8 mouse cellular contexts compared by ENCODE assay signal in the genomic region with DNA sequence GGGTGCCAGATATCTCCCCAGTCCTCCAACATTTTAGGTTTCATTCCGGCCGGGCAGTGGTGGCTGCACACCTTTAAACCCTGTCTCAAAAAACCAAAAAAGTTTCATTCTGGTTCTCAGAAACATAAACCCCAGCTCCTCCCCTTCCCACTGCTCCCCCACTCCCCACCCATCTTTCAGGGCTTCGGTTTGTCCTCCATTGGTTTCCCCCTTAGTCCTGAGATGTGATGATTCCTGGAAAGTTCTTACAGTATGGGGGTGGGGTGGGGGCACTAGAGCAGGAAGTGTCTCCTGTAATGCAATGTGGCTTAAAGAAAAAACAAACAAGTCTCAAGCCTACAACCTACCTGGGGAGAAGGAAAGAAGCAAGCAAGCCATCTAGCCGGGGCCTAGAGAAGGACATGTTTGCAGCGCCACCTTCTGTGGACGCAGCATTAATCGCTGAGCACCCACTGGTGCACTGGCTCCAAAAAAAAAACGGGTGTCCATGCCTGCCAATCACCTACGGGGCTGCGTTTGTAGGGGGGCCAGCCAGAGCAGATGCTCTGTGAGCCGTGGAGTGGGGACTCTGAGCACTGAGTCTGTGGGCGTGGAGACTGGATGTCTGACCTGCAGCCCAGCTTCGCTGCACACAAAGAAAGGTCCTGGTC. TPM values are rescaled to one million over a fixed set of nuclear protein-coding genes. Genes with fewer than 3 reads are reported as not detected.
A peak's percentile ranks its signal among the peaks of the same experiment; 100 is the strongest.
DNase-seq lines count a peak whose midpoint lies in the region; ATAC-seq and TF ChIP-seq lines count a peak whose summit lies in the region.

No protein-coding gene starts in this region.

- peaks cover 2% of the 10 kb centered on the region; the same call in 1 of the 2 replicates for H3K4me1 ChIP-seq in thymus, adult 2 months (replicated peaks; ENCODE audit: control insufficient read depth, insufficient read depth, low read length)
- H3K4me1 ChIP-seq in limb, embryonic 12.5 days (replicated peaks) = peaks cover 6% of the 10 kb centered on the region; the same call in 1 of the 2 replicates
- peaks cover 7% of the 10 kb centered on the region for H3K4me1 ChIP-seq in midbrain, embryonic 13.5 days (replicated peaks)

- H3K36me3 ChIP-seq in thymus, adult 2 months (ENCODE audit: control insufficient read depth, insufficient read depth, low read length) = peaks cover 19% of the 10 kb centered on the region
- H3K36me3 ChIP-seq in limb, embryonic 12.5 days = peaks cover 34% of the 10 kb centered on the region
- H3K36me3 ChIP-seq in midbrain, embryonic 13.5 days = peaks cover 32% of the 10 kb centered on the region

- peak; percentile 30 for DNase-seq in thymus, adult 2 months
- DNase-seq in thymus, adult 18-20 months = no peak
- peak; percentile 68 to 69 for DNase-seq in cerebellum, postnatal 36 days
- peak; percentile 49 for DNase-seq in heart, postnatal 4 days
- DNase-seq in right cerebral cortex, postnatal 36 days (ENCODE audit: low spot score in 2 of 2) = no peak

- H3K27me3 ChIP-seq in thymus, adult 2 months (ENCODE audit: control insufficient read depth, insufficient read depth, low read length) = no peaks in the 10 kb centered on the region
- H3K27me3 ChIP-seq in limb, embryonic 12.5 days = no peaks in the 10 kb centered on the region
- H3K27me3 ChIP-seq in midbrain, embryonic 13.5 days = no peaks in the 10 kb centered on the region

- H3K4me3 ChIP-seq in thymus, adult 2 months (ENCODE audit: control insufficient read depth, insufficient read depth, low read length) = no peak overlapping the region
- H3K4me3 ChIP-seq in limb, embryonic 12.5 days (replicated peaks) = no peak overlapping the region; the same call in 1 of the 2 replicates
- 0 out of 2 replicates have a peak overlapping the region, but pooled peaks have one; percentile 13 for H3K4me3 ChIP-seq in midbrain, embryonic 13.5 days (replicated peaks)

- H3K4me2 ChIP-seq in limb, embryonic 12.5 days = peak overlapping the region; percentile 17
- H3K4me2 ChIP-seq in midbrain, embryonic 13.5 days (replicated peaks) = peak overlapping the region; percentile 41

- no peak overlapping the region for H3K27ac ChIP-seq in thymus, adult 2 months (ENCODE audit: control insufficient read depth, insufficient read depth, low read length)
- H3K27ac ChIP-seq in limb, embryonic 12.5 days = no peak overlapping the region
- H3K27ac ChIP-seq in midbrain, embryonic 13.5 days = peak overlapping the region; percentile 40

- no peak for TF ChIP-seq POLR2A in thymus, adult 2 months (IDR thresholded peaks at IDR 0.05; ENCODE audit: control insufficient read depth, extremely low read depth, insufficient read depth, low read length, poor library complexity)

- peak overlapping the region; percentile 45; the same call in 1 of the 2 replicates for H3K9ac ChIP-seq in limb, embryonic 12.5 days (replicated peaks)
- H3K9ac ChIP-seq in midbrain, embryonic 13.5 days (replicated peaks) = peak overlapping the region; percentile 61

- ATAC-seq in limb, embryonic 12.5 days (ENCODE audit: insufficient number of reproducible peaks, insufficient read depth, low FRiP score, low TSS enrichment, low read depth) = no peak
- ATAC-seq in midbrain, embryonic 13.5 days = peak; percentile 35
- ATAC-seq in activated CD4-positive, CD25-positive, alpha-beta regulatory T cell, adult 4 months = no peak

- 24% methylated on average over 13 of the region's 13 CpGs for WGBS in thymus, adult 2 months
- WGBS in limb, embryonic 12.5 days = 35% methylated on average over 13 of the region's 13 CpGs
- 19% methylated on average over 13 of the region's 13 CpGs for whole genome bisulfite sequencing in midbrain, embryonic 13.5 days

- 0 out of 2 replicates have a peak, but pooled peaks have one; percentile 12 for TF ChIP-seq CTCF in thymus, adult 2 months (IDR thresholded peaks at IDR 0.05; ENCODE audit: borderline replicate concordance, control insufficient read depth, extremely low read depth, insufficient read depth, low read length, poor library complexity)

- H3K9me3 ChIP-seq in limb, embryonic 12.5 days = no peaks in the 10 kb centered on the region
- no peaks in the 10 kb centered on the region for H3K9me3 ChIP-seq in midbrain, embryonic 13.5 days

RNA-seq across cellular contexts. Expression of a gene that starts 2.2 kb away (rescaled TPM):
- polyA plus RNA-seq in thymus, adult 2 months (2012; rRNA removed) = 0.27 TPM in 1 of 2 replicates, not detected in the other
- total RNA-seq in heart, postnatal 4 days (2021) = not detected
- not detected in 2 replicates for polyA plus RNA-seq in limb, embryonic 12.5 days (2016; fragmentation: Nextera tagmentation; extraction: Ambion mirVana)
- polyA plus RNA-seq in midbrain, embryonic 13.5 days (2015; fragmentation: Nextera tagmentation; extraction: Ambion mirVana) = not detected in 2 replicates
- polyA plus RNA-seq in activated CD4-positive, CD25-positive, alpha-beta regulatory T cell, adult 4 months (2017; shearing (Covaris generic)) = not detected

RNA-seq across cellular contexts. Expression of a gene that starts 9.4 kb away (rescaled TPM):
- polyA plus RNA-seq in thymus, adult 2 months (2012; rRNA removed) = 5.9 and 8.3 TPM in 2 replicates
- total RNA-seq in heart, postnatal 4 days (2021) = under 1 TPM; 0.52 to 0.62 TPM
- polyA plus RNA-seq in limb, embryonic 12.5 days (2016; fragmentation: Nextera tagmentation; extraction: Ambion mirVana) = 1.1 and 1.3 TPM in 2 replicates
- polyA plus RNA-seq in midbrain, embryonic 13.5 days (2015; fragmentation: Nextera tagmentation; extraction: Ambion mirVana) = 1.4 and 1.7 TPM in 2 replicates
- polyA plus RNA-seq in activated CD4-positive, CD25-positive, alpha-beta regulatory T cell, adult 4 months (2017; shearing (Covaris generic)) = 1 to 10 TPM; 1.9 to 2.4 TPM

RNA-seq across cellular contexts. Expression of a gene that starts 15.4 kb away (rescaled TPM):
- 35.2 and 37.8 TPM in 2 replicates for polyA plus RNA-seq in thymus, adult 2 months (2012; rRNA removed)
- 1 to 10 TPM; 6.0 to 6.2 TPM for total RNA-seq in heart, postnatal 4 days (2021)
- 22.4 and 23.7 TPM in 2 replicates for polyA plus RNA-seq in limb, embryonic 12.5 days (2016; fragmentation: Nextera tagmentation; extraction: Ambion mirVana)
- polyA plus RNA-seq in midbrain, embryonic 13.5 days (2015; fragmentation: Nextera tagmentation; extraction: Ambion mirVana) = 27.1 and 30.4 TPM in 2 replicates
- 10 to 100 TPM; 60.4 to 70.2 TPM for polyA plus RNA-seq in activated CD4-positive, CD25-positive, alpha-beta regulatory T cell, adult 4 months (2017; shearing (Covaris generic))

RNA-seq across cellular contexts. Expression of a gene that starts 16.0 kb away (rescaled TPM):
- polyA plus RNA-seq in thymus, adult 2 months (2012; rRNA removed) = 500 and 515 TPM in 2 replicates
- 100 to 1,000 TPM; 189 to 196 TPM for total RNA-seq in heart, postnatal 4 days (2021)
- 266 and 270 TPM in 2 replicates for polyA plus RNA-seq in limb, embryonic 12.5 days (2016; fragmentation: Nextera tagmentation; extraction: Ambion mirVana)
- polyA plus RNA-seq in midbrain, embryonic 13.5 days (2015; fragmentation: Nextera tagmentation; extraction: Ambion mirVana) = 293 and 316 TPM in 2 replicates
- 100 to 1,000 TPM; 274 to 355 TPM for polyA plus RNA-seq in activated CD4-positive, CD25-positive, alpha-beta regulatory T cell, adult 4 months (2017; shearing (Covaris generic))

RNA-seq across cellular contexts. Expression of a gene that starts 16.8 kb away (rescaled TPM):
- polyA plus RNA-seq in thymus, adult 2 months (2012; rRNA removed) = 191 and 202 TPM in 2 replicates
- total RNA-seq in heart, postnatal 4 days (2021) = 10 to 100 TPM; 50.6 to 53.5 TPM
- polyA plus RNA-seq in limb, embryonic 12.5 days (2016; fragmentation: Nextera tagmentation; extraction: Ambion mirVana) = 74.5 and 75.3 TPM in 2 replicates
- 85.1 and 86.5 TPM in 2 replicates for polyA plus RNA-seq in midbrain, embryonic 13.5 days (2015; fragmentation: Nextera tagmentation; extraction: Ambion mirVana)
- 10 to 100 TPM; 18.7 to 20.6 TPM for polyA plus RNA-seq in activated CD4-positive, CD25-positive, alpha-beta regulatory T cell, adult 4 months (2017; shearing (Covaris generic))

Comparison
In these comparisons a context has a peak if more than half of its experiments do, and no peak if none do; other contexts are left out.
1. DNase-seq: peak in thymus, adult 2 months (single experiment), cerebellum, postnatal 36 days (2 of 2) and heart, postnatal 4 days (single experiment); none in thymus, adult 18-20 months (0 of 2) and right cerebral cortex, postnatal 36 days (0 of 2).